Mouse (Mus musculus) T-helper 1 cell (primary cell): ENCODE results near the gene Epha7.

Experiments
- in situ Hi-C: fragments of 300-600 bp; cut with MboI, MseI; formaldehyde crosslinking; loops from one replicate; pipeline ENCODE4 v1.15.1; 2025; ENCODE audit warnings: high pct_unique_total_duplicates

Gene Epha7

DNA sequence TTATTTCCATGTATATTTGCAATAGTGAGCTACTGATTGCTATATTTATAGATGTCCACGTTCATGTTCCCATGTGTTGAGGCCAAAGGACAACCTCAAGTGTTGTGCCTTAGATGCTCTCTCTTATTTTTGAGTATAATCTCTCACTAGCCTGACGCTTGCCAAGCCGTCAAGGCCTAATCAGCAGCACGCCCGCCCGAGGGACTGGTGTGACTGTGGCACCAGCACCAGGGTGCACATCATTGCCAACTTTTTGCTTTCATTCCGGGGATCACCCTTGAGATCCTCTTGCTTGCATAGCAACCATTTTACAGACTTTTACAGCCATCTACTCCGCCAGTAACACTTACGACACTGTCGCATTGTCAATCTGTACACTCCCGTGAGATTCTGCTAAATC, 86.9 kb downstream of the Epha7 start:
- in situ Hi-C loops, result no loop called here

DNA sequence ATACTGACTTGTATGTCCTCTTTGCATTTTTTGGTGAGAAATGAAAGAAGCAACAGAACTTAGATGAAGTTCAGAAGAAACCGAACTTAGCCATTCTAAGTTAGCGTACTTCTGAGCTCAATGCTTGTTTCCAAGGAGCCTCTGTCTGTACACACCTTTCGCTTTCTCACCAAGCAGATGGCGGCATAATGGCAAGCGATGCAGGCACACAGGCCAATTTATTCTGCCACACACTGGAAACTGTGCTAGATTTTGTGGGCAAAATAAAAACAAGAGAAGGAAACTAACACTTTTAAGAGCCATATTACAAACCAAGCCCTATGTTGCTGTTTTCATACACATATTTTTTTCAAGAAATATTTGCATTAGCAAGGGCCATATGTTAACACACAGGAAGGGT, 88.6 kb downstream of the Epha7 start:
- in situ Hi-C loops, result no loop called here

DNA sequence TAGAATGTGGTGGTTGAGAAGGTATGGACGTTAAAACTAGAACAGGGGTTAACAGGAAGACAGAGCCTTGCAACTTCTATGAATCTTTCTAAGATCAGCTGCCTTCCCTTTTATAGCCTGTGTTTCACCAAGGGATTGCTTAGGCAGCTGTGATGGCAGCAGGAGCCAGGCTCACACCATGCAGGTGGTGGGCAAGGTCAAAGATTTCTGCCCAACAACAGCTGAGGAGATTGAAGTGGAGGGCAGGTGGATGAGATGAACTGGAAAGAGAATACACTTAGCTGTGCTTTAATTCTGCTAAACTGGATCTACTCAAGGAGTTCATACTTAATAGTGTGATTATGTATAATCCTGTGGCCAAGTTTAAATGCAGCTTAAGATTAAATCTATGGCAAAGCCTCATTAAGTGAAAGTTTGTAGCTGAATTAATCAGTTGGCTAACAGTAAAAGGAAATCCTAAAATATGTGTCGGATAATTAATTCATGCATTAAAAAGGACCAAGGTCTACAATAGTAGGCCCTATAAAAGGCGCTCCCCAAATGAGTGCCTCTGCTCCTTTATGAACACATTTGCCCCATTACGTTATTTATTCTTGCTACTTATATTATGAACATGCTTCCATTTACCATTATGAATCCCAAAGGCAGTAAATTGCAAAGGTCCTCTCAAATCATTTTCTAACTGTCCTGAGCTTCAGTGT, 89.2 kb downstream of the Epha7 start:
- in situ Hi-C loops, result no loop called here

DNA sequence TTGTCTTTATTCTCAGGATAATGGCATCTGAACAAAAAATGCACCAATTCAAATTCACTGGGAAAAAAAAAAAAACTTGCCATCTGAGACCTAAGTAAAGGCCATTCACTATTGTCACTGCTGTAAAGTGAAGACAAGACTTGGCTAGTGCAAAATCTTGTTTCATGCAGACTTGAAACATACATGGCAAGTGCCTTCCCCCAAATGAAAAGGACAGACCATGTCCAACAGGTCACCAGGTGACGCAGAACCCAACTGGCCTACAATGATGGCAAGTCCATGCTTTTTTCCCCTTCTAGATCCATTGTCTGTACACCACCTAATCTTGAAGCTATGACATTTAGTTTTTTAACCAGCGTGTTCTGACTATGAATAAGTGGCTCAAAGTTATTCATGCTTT, 94.1 kb downstream of the Epha7 start:
- in situ Hi-C loops, result no loop called here

- in situ Hi-C loops, result no loop called here
Measured at GRCm38 (mm10) chr4:28910127-28910526, 97.2 kb downstream of the Epha7 start.

- in situ Hi-C loops, result no loop called here
Measured at GRCm38 (mm10) chr4:28912028-28912427, 99.1 kb downstream of the Epha7 start.

DNA sequence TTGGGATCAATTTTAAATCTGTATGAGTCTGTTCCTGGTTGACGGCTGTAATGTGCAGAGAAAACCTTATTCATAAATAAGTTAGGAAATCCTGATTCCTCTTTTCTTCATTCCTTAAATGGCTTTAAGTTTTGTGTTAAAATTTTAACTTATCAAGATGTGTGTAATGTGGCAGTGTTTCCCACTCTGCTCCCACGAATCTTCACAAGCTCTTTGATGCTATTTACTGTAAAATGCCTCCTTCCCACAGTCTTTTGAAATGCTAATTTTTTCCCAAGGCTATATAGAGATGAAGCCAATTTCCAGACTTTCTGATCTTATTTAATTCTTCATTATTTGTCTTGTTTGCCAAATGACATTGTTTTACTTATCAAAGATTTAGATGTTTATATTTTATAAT, 100.7 kb downstream of the Epha7 start:
- in situ Hi-C loops, result no loop called here

- in situ Hi-C loops, result no loop called here
Measured at GRCm38 (mm10) chr4:28920645-28921044, 107.7 kb downstream of the Epha7 start.

DNA sequence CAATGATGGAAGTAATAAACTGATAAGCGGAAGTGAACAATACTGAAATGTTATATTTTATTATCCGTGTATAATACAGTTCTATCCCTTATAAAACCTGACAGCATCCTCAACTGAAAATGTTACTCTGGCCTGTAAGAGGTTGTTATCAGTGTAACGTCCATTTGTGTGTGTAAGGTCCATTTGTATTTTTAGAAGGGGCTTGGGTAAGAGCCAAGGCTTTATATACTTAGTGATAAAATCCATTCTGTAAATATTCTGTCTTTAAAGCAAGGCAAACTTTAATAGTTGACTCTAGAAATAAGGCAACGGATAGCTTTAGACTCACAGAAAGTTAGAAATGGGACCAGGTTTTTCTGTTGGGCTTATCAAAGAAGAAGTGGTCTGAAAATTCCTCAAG, 113.1 kb downstream of the Epha7 start:
- in situ Hi-C loops, result no loop called here

DNA sequence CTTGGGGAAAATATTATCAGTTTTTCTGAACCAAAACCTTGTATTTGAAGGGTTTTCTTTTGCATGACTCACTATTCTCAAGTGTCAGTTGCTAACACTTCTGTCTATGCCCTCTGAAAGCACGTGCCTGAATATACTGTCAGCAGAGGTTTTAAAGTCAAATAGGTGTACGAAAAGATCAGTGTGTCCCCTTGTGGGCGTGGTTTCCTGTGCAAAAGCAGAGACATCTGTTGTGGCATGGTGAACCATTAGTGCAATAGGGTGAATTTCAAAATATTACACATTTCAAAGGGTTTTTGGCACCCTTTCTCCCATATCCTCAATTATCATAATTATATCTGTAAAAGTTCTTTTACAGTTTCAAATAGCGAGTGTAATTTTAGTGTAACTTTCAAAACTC, 120.5 kb downstream of the Epha7 start:
- in situ Hi-C loops, result no loop called here

GRCm38 (mm10) chr4:28934802-28935201, 121.9 kb downstream of the Epha7 start:
- in situ Hi-C loops, result no loop called here

- in situ Hi-C loops, result no loop called here
Measured at GRCm38 (mm10) chr4:28935567-28935966, 122.6 kb downstream of the Epha7 start.

- in situ Hi-C loops, result no loop called here
Measured at GRCm38 (mm10) chr4:28940710-28941109, 127.8 kb downstream of the Epha7 start.

DNA sequence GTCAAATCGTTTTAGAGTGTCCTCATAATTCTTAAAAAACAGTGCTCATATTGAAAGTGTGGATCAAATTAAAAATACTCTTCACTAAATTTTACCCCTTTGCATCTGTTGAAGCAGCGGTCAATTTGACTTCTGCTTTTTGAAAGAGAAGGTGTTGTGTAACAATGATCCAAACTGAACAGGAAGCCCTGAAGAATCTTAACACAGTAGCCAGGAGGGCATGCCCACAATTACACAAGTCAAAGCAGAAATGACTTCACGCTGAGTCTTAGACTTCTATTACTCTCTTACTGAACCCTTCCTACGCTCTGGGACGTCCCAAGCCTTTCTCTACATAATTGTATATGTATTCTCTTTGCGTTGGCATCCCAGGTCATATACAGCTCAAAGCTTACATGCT, 131.3 kb downstream of the Epha7 start:
- in situ Hi-C loops, result no loop called here

DNA sequence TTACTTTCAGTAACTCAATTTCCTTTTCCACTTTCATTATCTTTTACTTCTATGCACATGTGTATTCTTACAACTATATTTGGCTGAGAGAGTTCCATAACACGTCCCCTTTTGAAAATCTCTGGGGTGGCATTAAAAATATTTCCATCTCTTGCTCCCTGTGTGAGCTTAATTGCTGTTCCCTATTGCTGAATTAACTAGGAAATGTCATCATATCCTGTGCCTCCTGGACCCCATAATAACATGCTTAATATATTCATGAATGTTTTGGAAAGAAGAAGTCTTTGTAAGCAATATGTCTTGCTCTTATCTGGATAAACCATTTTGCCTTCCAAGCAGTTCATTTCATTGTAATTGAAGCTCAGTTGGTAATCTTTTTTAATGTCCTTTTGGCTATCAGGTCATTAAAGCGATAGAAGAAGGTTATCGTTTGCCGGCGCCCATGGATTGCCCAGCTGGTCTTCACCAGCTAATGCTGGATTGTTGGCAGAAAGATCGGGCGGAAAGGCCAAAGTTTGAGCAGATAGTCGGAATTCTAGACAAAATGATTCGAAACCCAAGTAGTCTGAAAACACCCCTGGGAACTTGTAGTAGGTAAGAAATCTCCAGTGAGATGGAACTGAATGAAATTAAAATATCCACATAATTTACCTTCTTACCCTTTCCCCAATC, 148.1 kb downstream of the Epha7 start:
- in situ Hi-C loops, result no loop called here

DNA sequence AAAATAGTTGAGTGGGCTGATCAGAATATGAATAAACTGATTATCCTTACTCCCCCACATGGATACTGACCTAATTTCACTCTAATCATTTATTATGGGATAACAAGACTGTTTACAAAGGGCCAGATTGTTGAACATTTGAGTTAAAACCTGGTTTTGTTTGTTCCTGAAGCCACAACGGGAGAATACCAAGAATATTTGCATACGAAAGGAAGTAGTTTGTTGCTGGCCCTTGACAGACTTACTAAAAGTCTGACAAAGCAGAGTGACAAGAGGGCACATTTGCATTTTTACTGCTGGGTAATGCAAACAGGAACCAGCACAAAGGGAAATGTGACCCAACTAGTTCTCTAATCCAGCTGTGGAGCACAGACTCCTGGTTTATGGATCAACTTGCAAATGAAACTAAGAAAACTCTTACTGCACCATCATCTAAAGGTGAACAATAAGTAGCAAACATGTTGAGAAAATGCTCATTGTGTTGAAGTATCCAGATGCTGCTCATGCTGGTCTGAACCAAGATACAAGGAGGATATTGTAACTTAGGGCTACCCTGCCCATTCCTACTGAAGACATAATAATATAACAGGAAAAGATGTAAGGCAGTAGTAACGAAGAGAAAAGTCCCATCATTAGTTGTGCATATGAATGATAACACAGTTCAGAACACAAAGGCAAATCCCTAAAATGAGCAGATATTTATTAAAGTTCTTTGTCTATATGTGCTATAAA, 154.8 kb downstream of the Epha7 start:
- in situ Hi-C loops, result no loop called here

DNA sequence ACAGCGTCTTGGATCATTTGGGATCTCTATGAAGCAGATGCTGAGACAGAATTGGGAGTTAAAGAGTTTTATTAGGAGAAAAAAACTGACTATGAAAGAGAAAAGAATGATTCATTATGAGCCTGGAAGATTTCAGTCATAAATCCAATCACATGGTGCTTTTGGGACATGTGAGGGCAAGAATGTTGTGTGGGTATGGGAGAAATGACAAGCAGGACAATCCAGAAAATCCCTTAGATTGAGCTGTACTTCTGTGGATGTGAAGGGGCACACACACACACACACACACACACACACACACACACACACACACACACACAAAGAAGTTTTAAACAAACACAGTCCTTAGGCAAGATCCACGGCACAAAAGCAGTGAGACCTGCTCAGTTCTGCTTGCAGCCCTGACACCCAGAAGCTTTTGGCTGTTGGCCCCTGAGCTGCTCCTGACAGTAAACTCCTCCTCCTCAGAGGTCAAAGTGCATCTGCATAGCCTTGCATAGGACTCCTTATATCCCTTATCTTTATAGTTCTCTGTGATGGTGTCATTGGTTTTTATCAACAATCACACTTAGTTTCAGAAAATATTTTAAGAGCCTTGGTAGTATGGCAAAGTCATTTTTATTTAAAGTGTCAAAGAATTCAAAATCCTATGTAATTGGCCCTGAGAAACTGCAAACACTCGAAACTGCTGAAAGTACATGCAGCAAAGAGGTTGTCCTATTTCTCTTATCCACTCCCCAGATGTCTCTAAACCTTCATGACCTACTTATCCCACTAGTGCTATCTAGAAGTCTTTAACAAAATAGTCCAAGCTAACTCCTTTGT, 185.7 kb downstream of the Epha7 start:
- in situ Hi-C loops, result no loop called here

DNA sequence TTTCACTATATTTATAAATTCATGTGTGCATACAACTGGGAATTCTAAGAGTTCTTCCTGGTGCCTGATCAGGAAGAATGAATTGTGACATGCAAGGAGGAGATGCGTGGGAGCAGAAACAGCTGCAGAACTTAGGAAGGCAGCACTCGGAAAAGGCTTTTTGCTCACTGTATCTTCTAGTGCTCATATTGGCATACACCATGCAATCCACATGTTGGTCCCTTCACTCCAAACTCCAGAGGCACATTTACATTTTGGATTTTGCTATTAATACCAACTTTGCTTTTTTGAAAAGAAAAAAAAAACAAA, 186.3 kb downstream of the Epha7 start:
- in situ Hi-C loops, result no loop called here

- in situ Hi-C loops, result no loop called here
Measured at GRCm38 (mm10) chr4:29010333-29010732, 197.4 kb downstream of the Epha7 start.
